Mouse (Mus musculus) stomach, postnatal 0 days (tissue): ENCODE results near the gene Kcna10. TPM values are rescaled to one million over a fixed set of nuclear protein-coding genes. Genes with fewer than 3 reads are reported as not detected.

Experiments used
- ATAC-seq: fragments of 200-750 bp; cut with Nextera tagmentation; 2 replicates; pipeline ENCODE4 v1.8.0; 2017; ENCODE audit not compliant: low FRiP score, low TSS enrichment
- DNase-seq: peaks from one replicate; pipeline ENCODE4 v3.0.0-alpha.2; 2016; ENCODE audit warnings: low spot score
- H3K27ac ChIP-seq: fragments of 300-500 bp; sonication (generic); replicated peaks from 2 replicates; pipeline ENCODE4 v1.5.1; 2014; ENCODE audit warnings: mild to moderate bottlenecking, control low read depth
- H3K27me3 ChIP-seq: fragments of 300-500 bp; sonication (generic); 2 replicates; pipeline ENCODE4 v1.6.1; 2014; ENCODE audit warnings: low read length; ENCODE audit not compliant: control insufficient read depth, insufficient read depth
- H3K36me3 ChIP-seq: fragments of 300-500 bp; sonication (generic); 2 replicates; pipeline ENCODE4 v1.6.1; 2014; ENCODE audit warnings: low read length, mixed read lengths; ENCODE audit not compliant: control insufficient read depth, insufficient read depth
- H3K4me1 ChIP-seq: fragments of 300-500 bp; sonication (generic); replicated peaks from 2 replicates; pipeline ENCODE4 v1.6.1; 2014; ENCODE audit warnings: antibody characterized with exemption; ENCODE audit not compliant: control insufficient read depth, insufficient read depth
- H3K4me2 ChIP-seq: fragments of 300-500 bp; sonication (generic); replicated peaks from 2 replicates; pipeline ENCODE4 v1.6.1; 2014; ENCODE audit warnings: low read depth, mild to moderate bottlenecking, control low read depth, moderate library complexity
- H3K4me3 ChIP-seq: fragments of 300-500 bp; sonication (generic); 2 replicates; pipeline ENCODE4 v1.5.1; 2014; ENCODE audit warnings: low read depth, low read length, control low read depth
- H3K9ac ChIP-seq: fragments of 300-500 bp; sonication (generic); 2 replicates; pipeline ENCODE4 v1.6.1; 2014; ENCODE audit warnings: mild to moderate bottlenecking, low read length, control low read depth, mixed read lengths
- H3K9me3 ChIP-seq: fragments of 300-500 bp; sonication (generic); 2 replicates; pipeline ENCODE4 v1.6.1; 2016; ENCODE audit warnings: low read length; ENCODE audit not compliant: control insufficient read depth
- CTCF ChIP-seq: IDR thresholded peaks from 2 replicates; pipeline ENCODE4 v1.5.1; 2016; ENCODE audit warnings: antibody characterized with exemption, low read depth, mild to moderate bottlenecking, moderate library complexity
- EP300 ChIP-seq: optimal IDR thresholded peaks from 2 replicates; pipeline ENCODE3; 2016; ENCODE audit warnings: antibody characterized with exemption
- WGBS: fragments of 180-500 bp; shearing (Covaris S2); extraction: QIAGEN DNeasy Blood & Tissue Kit; methylation state at CpG from one replicate; pipeline ENCODE4 v1.1.7; 2014; 5-methylcytosine and 5-hydroxymethylcytosine counted together
- polyA plus RNA-seq: library from polyadenylated mRNA; unstranded; fragments of >200 nt; fragmentation: Nextera tagmentation; extraction: Ambion mirVana; gene quantifications from 2 replicates; pipeline ENCODE4 v1.2.1, GENCODE M21; 2015

Kcna10 gene
- polyA plus RNA-seq, 1 experiment from 2014 or later, result not detected

DNA sequence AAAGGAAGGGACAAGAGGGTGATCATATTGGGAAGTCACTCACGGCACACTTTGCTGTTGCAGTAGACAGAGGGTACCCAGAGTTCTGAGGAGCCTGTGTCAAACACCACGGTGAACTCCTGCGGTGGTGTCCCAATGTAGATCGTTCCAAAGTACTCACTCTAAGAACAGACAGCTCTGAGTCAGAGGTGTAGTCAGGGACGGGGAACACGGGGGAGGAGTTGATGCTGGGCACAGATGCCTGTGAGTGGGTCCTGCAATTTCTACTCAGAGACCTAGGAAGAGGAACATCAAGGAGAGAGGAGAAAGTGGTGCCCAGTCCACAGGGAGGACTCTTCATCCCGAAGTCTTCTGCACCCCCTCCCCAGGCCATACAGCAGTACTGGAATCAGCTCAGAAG, 35.7 kb downstream of the Kcna10 start:
- Histone ChIP-seq H3K4me1 (no peaks in the 10 kb centered on the region), H3K4me2 (peak overlapping the region; percentile 34; the same call in 1 of the 2 replicates), H3K9ac (0 out of 2 replicates have a peak overlapping the region, but pooled peaks have one; percentile 9), H3K36me3 (no peaks in the 10 kb centered on the region), H3K27me3 (no peaks in the 10 kb centered on the region), H3K9me3 (no peaks in the 10 kb centered on the region), H3K27ac (peak overlapping the region; percentile 25; the same call in 1 of the 2 replicates), H3K4me3 (0 out of 2 replicates have a peak overlapping the region, but pooled peaks have one; percentile 1)
- ATAC-seq (no peak), DNase-seq (no peak)
- 77% methylated on average over 7 of the region's 7 CpGs for WGBS
- TF ChIP-seq CTCF (no peak), EP300 (no peak)

DNA sequence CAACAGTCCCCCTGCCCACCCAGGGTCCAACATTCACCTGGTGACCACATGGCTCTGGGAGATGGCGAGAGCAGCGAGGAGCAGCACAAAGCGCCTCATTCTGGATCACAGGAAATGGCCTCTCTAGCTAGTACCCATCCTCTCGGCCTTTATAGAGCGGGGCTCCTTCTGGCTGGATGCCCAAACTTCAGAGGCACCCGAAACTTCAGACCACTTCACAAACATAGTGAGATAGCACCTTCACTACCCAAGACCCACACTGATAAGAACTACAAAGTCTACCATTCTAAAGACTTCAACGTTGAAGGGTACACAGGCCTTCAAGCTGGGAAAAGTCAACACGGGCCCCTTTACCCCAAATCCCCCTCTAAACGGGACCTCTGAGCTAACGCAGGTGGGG, 38.8 kb downstream of the Kcna10 start, which contains the start of gene Cym:
Gene Cym, minus strand, starts transcription at position 125 of the 400 bp plus-strand sequence.
- H3K27ac ChIP-seq, result peak within 1 kb of the TSS; percentile 72
- TF ChIP-seq CTCF (no peak), EP300 (no peak)
- no peaks in the 10 kb centered on the region for H3K9me3 ChIP-seq
- peak within 1 kb of the TSS; percentile 37 for H3K4me2 ChIP-seq
- no peaks in the 10 kb centered on the region for H3K4me1 ChIP-seq
- 51% methylated on average over 10 of the region's 10 CpGs for WGBS
- no peaks in the 10 kb centered on the region for H3K36me3 ChIP-seq
- no peak within 1 kb of the TSS; the same call in 1 of the 2 replicates for H3K9ac ChIP-seq
- peak within 1 kb of the TSS; percentile 17; the same call in 1 of the 2 replicates for H3K4me3 ChIP-seq
- H3K27me3 ChIP-seq, result no peaks in the 10 kb centered on the region
- ATAC-seq, result peak; percentile 49
- peak; percentile 78 for DNase-seq

DNA sequence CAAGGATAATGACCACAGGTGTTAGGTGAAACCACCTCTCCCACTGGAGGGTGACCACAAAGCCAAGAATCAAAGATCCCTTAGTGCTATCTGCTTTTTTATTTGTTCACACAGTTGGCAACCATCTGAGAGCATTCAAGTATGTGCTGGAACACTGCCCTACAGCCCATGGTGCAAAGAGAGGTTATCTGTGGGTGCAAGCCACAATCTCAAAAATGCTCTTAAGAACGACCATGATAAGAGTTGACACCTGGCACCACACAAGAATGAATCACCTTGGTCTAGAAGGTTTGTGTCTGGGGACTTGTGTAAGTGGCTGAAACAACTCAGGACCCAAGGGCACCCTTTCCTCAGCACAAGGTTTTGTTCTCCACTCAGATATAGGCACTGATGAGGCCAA, 40.4 kb downstream of the Kcna10 start:
- TF ChIP-seq CTCF (no peak), EP300 (no peak)
- H3K4me2 ChIP-seq, result no peak overlapping the region
- H3K4me1 ChIP-seq, result no peaks in the 10 kb centered on the region
- WGBS, result 32% methylated on average over 1 of the region's 1 CpGs
- H3K9ac ChIP-seq, result no peak overlapping the region
- no peaks in the 10 kb centered on the region for H3K27me3 ChIP-seq
- no peaks in the 10 kb centered on the region for H3K9me3 ChIP-seq
- ATAC-seq, result peak; percentile 63
- no peak overlapping the region for H3K4me3 ChIP-seq
- H3K36me3 ChIP-seq, result no peaks in the 10 kb centered on the region
- peak; percentile 75 for DNase-seq
- H3K27ac ChIP-seq, result 0 out of 2 replicates have a peak overlapping the region, but pooled peaks have one; percentile 53

DNA sequence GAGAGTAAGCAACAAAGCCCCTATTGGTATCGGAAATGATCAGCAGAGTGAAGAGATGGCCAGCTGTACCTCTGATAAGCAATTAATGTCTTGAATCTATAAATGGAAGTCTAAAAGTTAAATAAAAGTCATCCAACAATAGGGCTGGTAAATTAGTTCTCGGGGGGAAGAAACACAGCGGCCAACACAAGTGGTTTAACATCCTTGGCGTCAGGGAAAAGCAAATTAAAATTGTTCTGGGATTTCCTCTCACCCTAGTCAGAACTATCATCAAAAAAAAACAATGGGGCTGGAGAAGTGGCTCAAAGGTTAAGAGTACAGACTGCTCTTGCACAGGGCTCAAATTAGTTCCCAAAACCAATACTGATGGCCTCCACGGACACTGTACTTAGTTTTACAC, 43.0 kb downstream of the Kcna10 start:
- Histone ChIP-seq H3K9ac (no peak overlapping the region), H3K4me2 (no peak overlapping the region), H3K27ac (no peak overlapping the region), H3K27me3 (no peaks in the 10 kb centered on the region), H3K9me3 (no peaks in the 10 kb centered on the region), H3K4me3 (no peak overlapping the region), H3K4me1 (no peaks in the 10 kb centered on the region), H3K36me3 (no peaks in the 10 kb centered on the region)
- TF ChIP-seq EP300, result no peak
- WGBS, result 83% methylated on average over 5 of the region's 5 CpGs
- ATAC-seq (no peak), DNase-seq (no peak)

DNA sequence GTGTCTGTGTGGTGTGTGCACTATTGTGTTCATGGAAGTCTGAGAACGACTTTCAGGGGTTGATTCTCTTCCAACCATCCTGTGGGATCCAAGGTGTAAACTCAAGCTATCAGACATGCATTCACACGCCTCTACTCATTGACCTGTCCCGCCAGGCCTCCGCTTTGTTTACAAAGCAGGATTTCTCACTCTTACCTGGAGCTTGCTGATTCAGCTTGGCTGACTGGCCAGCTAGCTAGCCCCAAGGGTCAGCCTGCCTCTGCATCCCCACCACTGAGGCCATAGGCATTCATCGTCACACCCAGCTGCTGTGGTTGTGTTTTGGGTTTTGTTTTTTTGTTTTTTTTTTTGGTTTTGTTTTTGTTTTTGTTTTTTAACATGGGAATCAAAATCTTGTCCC, 46.4 kb downstream of the Kcna10 start:
- no peak for ATAC-seq

DNA sequence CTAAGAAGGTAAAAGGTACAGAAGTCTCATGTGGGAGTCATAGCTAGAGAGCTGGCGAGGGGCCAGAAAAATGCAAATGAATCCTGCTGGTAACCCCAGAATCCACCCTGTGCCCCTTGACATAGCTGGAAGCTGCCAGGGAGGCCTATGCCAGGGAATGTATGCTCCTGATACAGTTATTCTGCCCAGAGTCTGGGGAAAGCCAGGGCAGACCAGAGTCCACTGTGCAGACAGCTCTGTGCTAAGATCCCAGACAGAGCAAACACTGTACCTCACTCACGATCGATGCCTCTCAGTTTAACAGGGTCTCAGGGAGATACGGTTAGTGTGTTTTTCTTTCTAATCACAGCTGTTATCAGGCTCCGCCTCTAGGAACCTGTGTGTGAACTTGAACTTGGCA, 47.0 kb downstream of the Kcna10 start:
- Histone ChIP-seq H3K9me3 (no peaks in the 10 kb centered on the region), H3K27ac (peak overlapping the region; percentile 58; the same call in 1 of the 2 replicates), H3K4me2 (no peak overlapping the region), H3K36me3 (no peaks in the 10 kb centered on the region), H3K27me3 (no peaks in the 10 kb centered on the region), H3K9ac (no peak overlapping the region), H3K4me3 (no peak overlapping the region), H3K4me1 (no peaks in the 10 kb centered on the region)
- DNase-seq (peak; percentile 95), ATAC-seq (peak; percentile 97)
- no peak for TF ChIP-seq CTCF
- WGBS, result 24% methylated on average over 5 of the region's 5 CpGs

More for the DNA sequence above, 46.4 kb downstream of the Kcna10 start:
- no peak for TF ChIP-seq CTCF
- TF ChIP-seq EP300, result no peak
- Histone ChIP-seq H3K27ac (peak overlapping the region; percentile 58; the same call in 1 of the 2 replicates), H3K27me3 (no peaks in the 10 kb centered on the region), H3K4me2 (no peak overlapping the region), H3K9ac (no peak overlapping the region), H3K36me3 (no peaks in the 10 kb centered on the region), H3K4me3 (no peak overlapping the region), H3K9me3 (no peaks in the 10 kb centered on the region), H3K4me1 (no peaks in the 10 kb centered on the region)
- WGBS, result 51% methylated on average over 5 of the region's 5 CpGs
- peak; percentile 47 for DNase-seq
